Mouse (Mus musculus): Measurements from ENCODE around the gene Irf4. TPM values are rescaled to one million over a fixed set of nuclear protein-coding genes. Genes with fewer than 3 reads are reported as not detected.

Irf4 gene
- polyA plus RNA-seq (2012; rRNA removed; ENCODE audit: low replicate concordance) = 11.1 and 14.6 TPM in 2 replicates

GRCm38 (mm10) chr13:30749021-30749556, at the start of gene Irf4:
Gene Irf4 (plus strand): TSS chr13:30749226.

Other genes with a start within 250 kb of the Irf4 start
- 272 and 335 TPM in 2 replicates for gene Uqcrfs1, start 203.9 kb upstream of the Irf4 start, polyA plus RNA-seq (2012; rRNA removed; ENCODE audit: low replicate concordance)
- gene Dusp22, start 89.2 kb upstream of the Irf4 start, polyA plus RNA-seq (2012; rRNA removed; ENCODE audit: low replicate concordance) = 15.7 and 30.9 TPM in 2 replicates
- gene Hus1b, start 198.5 kb downstream of the Irf4 start, polyA plus RNA-seq (2012; rRNA removed; ENCODE audit: low replicate concordance) = 0.11 and 0.16 TPM in 2 replicates
- 8.0 and 11.4 TPM in 2 replicates for gene Exoc2, start 224.9 kb downstream of the Irf4 start, polyA plus RNA-seq (2012; rRNA removed; ENCODE audit: low replicate concordance)
- gene Gm5447, start 225.0 kb downstream of the Irf4 start, polyA plus RNA-seq (2012; rRNA removed; ENCODE audit: low replicate concordance) = 0.06 TPM in 1 of 2 replicates, not detected in the other